Mouse (Mus musculus) spleen, adult 2 months (tissue): ENCODE results near the gene Sh3gl1. TPM values are rescaled to one million over a fixed set of nuclear protein-coding genes. Genes with fewer than 3 reads are reported as not detected.

Experiments used
- DNase-seq, 2 experiments: peaks; one replicate each; pipeline versions ENCODE4 v3.0.0 to v3.0.0-alpha.2; 2012 to 2021; ENCODE audit warnings: low spot score in 2 of 2, low read depth in 1 of 2
- H3K27ac ChIP-seq: fragments of 200-500 bp; 2 replicates; pipeline ENCODE4 v1.5.1; 2012; ENCODE audit warnings: low read length, inconsistent platforms; ENCODE audit not compliant: insufficient read depth
- H3K27me3 ChIP-seq: fragments of 200-500 bp; 2 replicates; pipeline ENCODE4 v1.6.1; 2012; ENCODE audit warnings: mild to moderate bottlenecking, moderate library complexity, low read length, inconsistent platforms; ENCODE audit not compliant: control insufficient read depth, insufficient read depth
- H3K36me3 ChIP-seq: fragments of 200-500 bp; 2 replicates; pipeline ENCODE4 v1.6.1; 2012; ENCODE audit warnings: mild to moderate bottlenecking, low read length, inconsistent platforms; ENCODE audit not compliant: control insufficient read depth, insufficient read depth
- H3K4me1 ChIP-seq: fragments of 200-500 bp; 2 replicates; pipeline ENCODE4 v1.6.1; 2011; ENCODE audit warnings: inconsistent platforms; ENCODE audit not compliant: control insufficient read depth, insufficient read depth, insufficient read length
- H3K4me3 ChIP-seq: fragments of 200-500 bp; 2 replicates; pipeline ENCODE4 v1.5.1; 2011; ENCODE audit warnings: mild to moderate bottlenecking, inconsistent platforms; ENCODE audit not compliant: insufficient read depth, insufficient read length; ENCODE audit errors: extremely low read depth
- CTCF ChIP-seq: fragments of 200-500 bp; IDR thresholded peaks from 2 replicates; pipeline ENCODE4 v1.5.1; 2011; ENCODE audit warnings: mild to moderate bottlenecking, inconsistent platforms; ENCODE audit not compliant: insufficient read depth, insufficient read length, insufficient replicate concordance; ENCODE audit errors: extremely low read depth
- POLR2A ChIP-seq: fragments of 200-500 bp; IDR thresholded peaks from 2 replicates; pipeline ENCODE4 v1.6.1; 2011; ENCODE audit warnings: low read depth, low read length, inconsistent platforms
- WGBS: fragments of 180-500 bp; shearing (Covaris S2); methylation state at CpG from one replicate; pipeline ENCODE4 v1.1.7; 2018; 5-methylcytosine and 5-hydroxymethylcytosine counted together
- polyA plus RNA-seq: library from polyadenylated mRNA; depleted of rRNA; stranded (reverse); fragments of >200 nt; gene quantifications from 2 replicates; pipeline ENCODE4 v1.2.3, GENCODE M21; 2012

Sh3gl1 gene
- polyA plus RNA-seq, 1 experiment, result 72.3 TPM

- Histone ChIP-seq H3K4me1 (peaks cover 9% of the 10 kb centered on the region; the same call in 1 of the 2 replicates), H3K27ac (no peak within 1 kb of the TSS), H3K36me3 (no peaks in the 10 kb centered on the region), H3K27me3 (no peaks in the 10 kb centered on the region), H3K4me3 (peak within 1 kb of the TSS; percentile 2; the same call in 1 of the 2 replicates)
- TF ChIP-seq CTCF, result no peak
- TF ChIP-seq POLR2A, result no peak
- 50% methylated on average over 12 of the region's 13 CpGs for WGBS
- DNase-seq, result peak in 1 of 2 experiments; percentile 69
Measured at GRCm38 (mm10) chr17:56005415-56006061, 30.9 kb downstream of the Sh3gl1 start, which contains the start of the genes Stap2 and Mpnd. Gene Stap2, minus strand, starts transcription at chr17:56005584. Gene Mpnd, plus strand, starts transcription at chr17:56005711.

DNA sequence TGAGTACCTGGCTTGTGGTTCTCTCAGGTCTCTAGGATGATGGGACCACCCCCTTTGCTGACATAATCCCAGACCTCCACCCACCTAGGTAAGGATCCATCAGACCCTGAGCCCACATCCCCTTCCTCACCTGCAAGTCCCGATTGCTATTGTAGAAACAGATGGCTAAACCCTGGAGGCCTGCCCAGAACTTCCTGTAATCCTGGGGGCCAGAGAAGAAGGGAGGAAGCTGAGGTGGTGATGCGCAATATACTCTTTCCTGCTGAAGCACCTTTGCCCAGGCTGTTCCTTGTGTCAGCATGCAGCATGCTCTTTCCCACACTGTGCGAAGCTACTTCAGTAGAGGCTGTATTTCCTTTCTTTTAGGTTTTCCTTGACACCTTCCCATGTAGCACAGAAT lies 33.4 kb downstream of the Sh3gl1 start:
- TF ChIP-seq POLR2A (no peak), CTCF (no peak)
- H3K36me3 ChIP-seq, result no peaks in the 10 kb centered on the region
- H3K4me3 ChIP-seq, result no peak overlapping the region
- H3K27ac ChIP-seq, result no peak overlapping the region
- no peaks in the 10 kb centered on the region for H3K4me1 ChIP-seq
- WGBS, result 44% methylated on average over 3 of the region's 3 CpGs
- no peaks in the 10 kb centered on the region for H3K27me3 ChIP-seq
- DNase-seq, result no peak

DNA sequence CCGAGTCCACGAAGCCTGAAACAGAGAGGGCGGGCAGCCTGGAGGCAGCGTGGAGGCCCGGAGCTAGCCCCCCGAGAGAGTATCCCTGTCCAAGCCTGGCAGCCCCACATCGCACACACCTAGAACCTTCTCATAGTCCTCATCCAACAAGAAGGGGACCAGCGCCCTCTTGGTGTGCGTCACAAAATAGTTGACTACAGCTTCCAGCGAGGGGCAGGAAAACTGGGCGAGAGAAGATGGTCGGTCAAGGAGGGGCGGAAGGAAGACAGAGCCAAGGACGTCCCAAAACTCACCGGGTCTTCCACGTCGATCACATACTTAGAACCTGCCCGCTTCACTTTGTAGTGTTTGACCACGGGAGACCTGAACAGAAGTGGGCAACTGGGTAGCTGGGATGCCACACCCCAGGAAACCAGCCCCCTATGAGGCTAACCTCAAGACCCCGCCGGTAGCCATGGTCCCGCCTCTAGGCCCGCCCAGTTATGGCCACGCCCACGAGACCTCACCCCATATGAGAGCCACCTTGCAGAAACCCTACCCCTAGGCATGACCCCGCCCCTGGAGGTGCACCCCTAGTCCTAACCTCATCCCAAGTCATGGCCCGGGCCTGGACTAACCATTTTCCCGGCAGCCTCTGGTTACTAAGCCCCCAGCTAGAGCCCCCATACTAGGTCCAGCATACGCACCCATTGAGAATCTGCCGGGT lies 36.5 kb downstream of the Sh3gl1 start:
- no peak overlapping the region for H3K4me3 ChIP-seq
- H3K27me3 ChIP-seq, result no peaks in the 10 kb centered on the region
- H3K36me3 ChIP-seq, result no peaks in the 10 kb centered on the region
- TF ChIP-seq POLR2A (no peak), CTCF (no peak)
- no peak for DNase-seq
- WGBS, result 36% methylated on average over 30 of the region's 30 CpGs
- H3K4me1 ChIP-seq, result no peaks in the 10 kb centered on the region
- H3K27ac ChIP-seq, result no peak overlapping the region

- Histone ChIP-seq H3K27ac (no peak overlapping the region), H3K4me3 (no peak overlapping the region), H3K27me3 (no peaks in the 10 kb centered on the region), H3K36me3 (no peaks in the 10 kb centered on the region), H3K4me1 (no peaks in the 10 kb centered on the region)
- no peak for TF ChIP-seq POLR2A
- no peak for TF ChIP-seq CTCF
- 90% methylated on average over 15 of the region's 15 CpGs for WGBS
- DNase-seq, result no peak
Measured at GRCm38 (mm10) chr17:55996007-55996406, 40.4 kb downstream of the Sh3gl1 start.

- no peak overlapping the region for H3K4me3 ChIP-seq
- peaks cover 2% of the 10 kb centered on the region; the same call in 1 of the 2 replicates for H3K4me1 ChIP-seq
- WGBS, result 87% methylated on average over 8 of the region's 8 CpGs
- H3K27me3 ChIP-seq, result peaks cover 5% of the 10 kb centered on the region; the same call in 1 of the 2 replicates
- no peak for DNase-seq
- TF ChIP-seq POLR2A (no peak), CTCF (no peak)
- H3K36me3 ChIP-seq, result no peaks in the 10 kb centered on the region
- no peak overlapping the region for H3K27ac ChIP-seq
Measured at GRCm38 (mm10) chr17:55990278-55990898, 46.0 kb downstream of the Sh3gl1 start.

DNA sequence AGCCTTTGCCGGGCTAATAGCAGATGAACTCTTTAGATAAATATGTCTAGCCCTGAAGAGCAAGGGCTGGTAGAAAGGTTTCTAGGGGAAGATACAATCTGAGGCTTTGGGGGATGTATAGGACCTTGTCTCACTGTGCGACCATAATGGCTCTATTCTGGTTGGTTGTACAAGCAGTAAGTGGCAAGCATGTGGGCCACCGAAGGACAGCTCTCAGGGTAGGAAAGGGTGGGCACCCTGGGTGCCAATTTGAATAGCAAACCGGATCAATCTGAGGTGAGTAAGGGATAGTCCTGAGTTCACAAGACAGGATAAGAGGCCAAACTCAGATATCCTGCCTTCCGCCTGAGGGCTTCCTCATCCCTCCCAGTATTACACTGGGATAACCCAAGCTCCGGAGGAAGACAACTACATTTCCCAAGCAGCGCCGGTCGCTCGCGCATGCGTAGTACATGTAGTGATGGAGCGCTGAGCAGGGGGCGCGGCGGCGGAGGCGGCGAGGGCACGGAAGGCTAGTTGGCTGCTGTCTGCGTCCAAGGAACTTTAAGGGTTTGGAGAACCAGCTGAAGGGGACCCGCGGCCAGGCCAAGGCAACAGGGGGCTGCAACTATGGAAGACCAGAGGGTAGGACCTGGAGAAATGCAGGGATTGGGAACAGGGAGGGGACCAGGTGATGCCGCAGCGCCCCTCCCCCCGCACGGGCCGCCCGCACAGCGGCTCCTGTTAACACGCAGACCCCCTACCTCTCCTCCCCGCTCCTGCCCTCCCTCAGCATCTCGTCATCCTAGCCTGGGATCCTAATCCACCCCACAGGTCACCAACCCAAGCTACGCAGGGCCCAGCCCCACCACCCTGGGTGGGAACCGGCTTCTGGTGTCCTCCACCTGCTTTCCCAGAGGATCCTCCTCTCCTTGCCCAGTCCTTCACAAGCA lies 50.1 kb downstream of the Sh3gl1 start, which contains the start of gene Fsd1:
Fsd1 (plus strand) TSS at position 480 of the 932 bp plus-strand sequence.
- peaks cover 5% of the 10 kb centered on the region; the same call in 1 of the 2 replicates for H3K27me3 ChIP-seq
- no peak for DNase-seq

More for the DNA sequence above, 50.1 kb downstream of the Sh3gl1 start, which contains the start of gene Fsd1:
- H3K4me3 ChIP-seq, result no peak within 1 kb of the TSS
- H3K4me1 ChIP-seq, result peaks cover 2% of the 10 kb centered on the region; the same call in 1 of the 2 replicates
- TF ChIP-seq POLR2A (no peak), CTCF (no peak)
- no peak within 1 kb of the TSS for H3K27ac ChIP-seq
- no peaks in the 10 kb centered on the region for H3K36me3 ChIP-seq
- WGBS, result 15% methylated on average over 34 of the region's 35 CpGs
